Mouse (Mus musculus) mouse embryonic stem cell (cell line): ENCODE measurements around the gene Zfp652.

Source experiments
- in situ Hi-C, 2 experiments: fragments of 300-500 bp; cut with MboI; formaldehyde crosslinking; loops; 1 replicate in 1 of 2; 3 replicates in 1 of 2; pipeline ENCODE4 v1.14.3; 2019 to 2020; ENCODE audit warnings: low sequenced_read_pairs in 2 of 2, low pct_unique_long_range_greater_than_20kb in 1 of 2, mixed read lengths in 1 of 2; ENCODE audit not compliant: unreplicated experiment in 1 of 2

Zfp652 gene

DNA sequence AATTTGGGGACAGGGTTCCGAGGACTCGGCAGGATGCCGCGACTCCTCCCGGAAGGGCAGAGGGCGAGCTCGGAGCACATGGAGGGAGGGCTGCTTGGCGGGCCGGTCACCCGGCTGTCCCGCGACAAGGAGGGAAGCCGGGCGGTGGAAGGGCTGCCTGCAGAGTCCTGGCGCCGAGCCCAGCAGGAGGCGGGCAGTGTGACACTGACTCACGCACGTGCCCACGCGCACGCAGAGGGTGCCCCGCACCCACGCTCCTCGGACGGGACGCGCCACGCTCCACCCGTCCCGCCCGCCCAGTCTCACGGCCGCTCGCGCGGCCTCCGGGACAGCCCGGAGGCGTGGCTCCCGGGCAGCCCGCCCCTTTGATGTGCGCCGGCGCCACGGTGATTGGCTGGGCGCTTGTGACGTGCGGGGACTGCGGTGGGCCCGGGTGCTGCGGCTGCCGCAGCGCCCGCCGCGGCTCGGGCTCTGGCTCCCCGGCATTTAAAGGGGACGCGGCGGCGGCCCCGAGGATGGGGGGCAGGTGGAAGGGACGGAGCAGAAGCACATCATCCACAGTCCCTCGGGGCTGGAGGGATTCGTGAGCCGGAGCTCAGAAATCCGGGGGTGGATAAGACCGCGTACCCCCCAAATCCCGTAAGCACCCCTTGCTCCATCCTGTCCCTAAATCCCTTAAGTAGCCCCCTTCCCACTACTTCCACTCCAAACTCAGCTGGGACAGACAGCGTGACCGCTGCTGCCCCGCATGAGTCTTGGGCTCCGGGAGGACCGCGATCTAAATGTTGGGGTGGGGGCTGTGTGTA is 111.8 kb downstream of the Zfp652 start, which contains the start of gene Phospho1:
TSS of gene Phospho1 (plus strand) at position 429 of the 806 bp plus-strand sequence.
- in situ Hi-C loops: no loop called here

DNA sequence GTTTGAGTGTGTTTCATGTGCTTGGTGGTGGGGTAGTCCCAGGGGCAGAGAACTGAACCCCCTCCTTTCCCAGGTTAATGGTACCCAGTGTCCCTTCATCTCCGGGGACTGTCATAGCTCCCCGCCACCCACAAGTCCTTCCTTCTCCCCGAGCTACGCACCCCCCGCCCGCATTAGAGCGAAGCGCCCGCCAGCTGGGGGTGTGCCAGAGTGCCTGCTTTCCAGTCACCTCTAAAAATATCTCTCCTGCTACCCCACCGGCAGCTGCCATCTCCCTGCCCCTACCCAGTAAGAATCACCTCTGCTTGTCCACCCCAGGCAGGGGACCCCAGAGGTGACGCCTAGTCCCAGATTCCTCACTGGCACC is 112.4 kb downstream of the Zfp652 start:
- in situ Hi-C loops: no loop called here

DNA sequence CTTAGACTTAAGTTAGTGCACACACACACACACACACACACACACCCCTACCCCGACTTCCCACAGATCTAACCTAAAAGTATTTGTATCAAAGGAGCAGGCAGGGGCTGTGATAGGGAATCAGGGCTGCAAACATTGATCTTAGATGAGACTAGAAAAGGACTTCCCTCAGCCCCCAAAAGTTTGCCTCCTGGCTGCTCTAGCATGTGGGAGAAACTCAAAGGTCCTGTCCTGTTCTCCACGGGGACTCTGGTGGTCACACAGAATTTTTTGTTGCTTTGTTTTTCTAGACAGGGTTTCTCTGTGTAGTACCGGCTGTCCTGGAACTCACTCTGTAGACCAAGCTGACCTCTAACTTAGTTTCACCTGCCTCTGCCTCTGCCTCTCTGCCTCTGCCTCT is 113.2 kb downstream of the Zfp652 start:
- in situ Hi-C loops: no loop called here

DNA sequence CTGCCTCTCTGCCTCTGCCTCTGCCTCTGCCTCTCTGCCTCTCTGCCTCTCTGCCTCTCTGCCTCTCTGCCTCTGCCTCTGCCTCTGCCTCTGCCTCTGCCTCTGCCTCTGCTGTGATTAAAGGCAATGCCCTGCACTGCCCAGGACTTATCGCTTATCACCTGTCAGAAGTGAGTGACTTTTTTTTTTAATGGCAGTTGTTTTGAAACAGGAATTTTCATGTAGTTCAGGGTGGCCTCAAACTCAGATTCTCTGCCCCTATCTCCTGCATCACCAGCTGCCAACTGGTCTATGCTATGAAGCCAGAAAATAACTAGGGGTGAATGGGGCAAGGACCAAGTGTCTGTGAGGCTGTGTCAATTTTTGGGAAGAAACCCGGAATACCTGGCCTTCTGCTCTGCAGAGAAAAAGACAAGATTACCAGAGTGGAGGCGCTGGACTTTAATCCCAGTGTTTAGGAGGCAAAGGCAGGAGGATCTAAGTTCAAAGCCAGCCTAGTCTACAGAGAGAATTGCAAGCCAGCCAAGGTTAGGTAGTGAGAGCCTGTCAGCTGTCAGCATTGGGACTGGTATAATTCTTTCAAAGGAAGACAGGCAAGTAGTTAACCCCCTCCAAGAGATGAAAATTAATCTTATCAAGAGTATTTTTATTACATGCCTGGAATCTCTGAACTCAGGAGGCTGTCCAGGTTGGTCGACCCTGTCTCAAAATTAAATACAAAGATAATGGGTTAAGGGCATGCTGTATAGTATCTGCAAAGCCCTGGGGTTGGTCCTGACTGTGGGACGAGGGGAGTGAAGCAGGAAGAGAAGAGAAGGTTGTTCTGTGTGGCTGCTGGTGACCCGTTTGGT is 114.1 kb downstream of the Zfp652 start:
- in situ Hi-C loops: no loop called here

DNA sequence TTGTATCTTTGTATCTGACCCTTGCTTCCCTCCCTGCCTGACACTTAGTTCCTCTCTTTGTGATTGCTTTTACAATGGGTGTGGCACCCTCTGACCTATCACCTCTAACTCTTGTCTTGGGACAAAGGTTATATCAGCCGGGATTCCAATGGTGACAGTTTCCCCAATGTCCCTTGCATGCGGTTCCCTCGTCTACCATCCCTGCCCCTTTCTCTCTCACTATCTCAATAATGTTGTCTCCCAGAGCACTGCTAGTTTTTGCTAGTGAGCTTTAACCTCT is 114.6 kb downstream of the Zfp652 start:
- in situ Hi-C loops: no loop called here

DNA sequence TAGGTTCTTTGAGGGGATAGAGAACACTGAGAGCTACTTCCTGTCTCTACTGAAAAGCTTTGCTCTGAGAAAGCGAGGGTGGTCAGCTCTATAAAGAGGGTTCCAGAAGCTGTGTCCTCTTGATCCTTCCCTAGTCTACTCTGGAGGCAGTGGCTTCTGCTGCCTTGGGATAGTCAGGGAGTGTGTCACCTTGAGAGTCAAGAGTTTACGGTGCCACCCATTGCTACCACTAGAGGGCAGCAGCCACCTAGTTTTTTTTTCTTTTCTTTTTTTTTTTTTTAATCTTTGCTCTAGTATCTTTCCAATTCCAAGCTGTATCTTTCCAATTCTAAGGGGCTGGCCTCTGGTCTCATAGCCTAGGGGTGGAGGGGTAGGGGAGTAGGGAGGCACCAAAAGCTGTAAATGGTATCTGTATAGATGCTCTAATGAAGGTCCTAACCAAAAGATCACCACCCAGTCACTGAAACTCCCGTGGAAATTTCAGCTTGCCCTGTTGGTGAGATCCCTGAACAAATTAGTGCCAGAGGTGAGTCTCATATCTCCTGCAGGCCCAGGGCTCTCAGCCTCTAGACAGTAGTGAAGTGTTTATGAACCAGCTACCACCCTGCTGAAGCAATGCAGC is 115.1 kb downstream of the Zfp652 start:
- in situ Hi-C loops: no loop called here

DNA sequence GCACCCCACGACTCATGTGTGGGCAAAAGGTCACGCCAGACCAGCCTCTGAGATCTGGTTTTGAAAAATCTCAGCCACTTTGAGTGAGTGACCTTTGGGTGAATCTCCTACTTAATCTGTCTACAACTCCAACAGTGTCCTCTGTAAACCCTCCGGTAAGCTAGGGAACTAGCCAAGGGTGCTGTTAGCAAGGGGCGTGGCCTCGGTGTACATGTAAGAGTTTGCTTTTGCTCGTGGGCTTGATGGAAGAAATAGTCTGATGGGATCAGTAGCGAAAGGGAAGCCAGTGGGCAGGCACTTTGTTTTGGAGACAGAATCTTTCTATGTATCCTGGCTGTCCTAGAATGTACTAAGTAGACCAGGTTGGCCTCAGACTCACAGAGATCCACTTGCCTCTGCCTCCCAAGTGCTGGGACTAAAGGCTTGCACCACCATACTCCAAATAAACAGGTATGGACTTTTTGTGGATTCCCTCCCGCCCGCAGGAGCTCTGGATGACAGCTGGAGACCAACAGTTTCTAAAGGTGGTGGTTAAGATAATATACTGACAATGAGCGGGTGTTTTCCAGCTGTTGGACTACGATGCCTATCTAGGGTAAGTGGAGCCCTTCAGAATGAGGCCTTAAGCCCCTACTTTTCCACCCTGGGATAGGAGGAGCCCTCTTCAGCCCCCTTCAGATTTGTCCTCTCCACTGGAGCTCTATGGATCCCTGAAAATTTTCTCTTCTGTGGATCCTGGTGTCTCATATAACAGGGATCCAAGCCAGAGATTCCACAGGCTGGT is 115.9 kb downstream of the Zfp652 start:
- in situ Hi-C loops: no loop called here

DNA sequence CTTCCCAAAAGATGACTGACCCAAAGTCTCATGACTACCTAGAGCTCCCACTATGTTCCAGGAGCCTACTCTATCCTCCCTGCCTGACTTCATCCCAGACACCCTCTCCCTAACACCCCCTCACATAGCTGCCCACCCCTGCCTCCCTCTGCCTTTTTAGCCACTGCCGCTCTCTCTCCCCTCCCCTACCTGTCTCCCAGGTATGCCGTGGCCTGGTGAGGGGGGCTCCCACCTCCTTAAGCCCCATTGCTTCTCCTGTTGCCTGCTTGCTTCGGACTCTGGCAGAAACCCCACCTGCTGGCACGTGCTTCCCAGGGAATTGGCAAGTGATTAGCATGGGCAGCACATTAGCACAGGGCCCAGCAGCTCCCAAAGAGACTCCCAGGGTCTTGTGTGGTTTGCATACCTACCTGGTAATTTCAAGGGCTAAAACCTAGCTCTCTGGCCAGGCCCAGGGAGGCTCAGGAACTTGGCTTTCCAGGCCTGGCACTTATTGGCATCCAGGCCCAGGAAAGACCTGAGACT is 117.1 kb downstream of the Zfp652 start:
- in situ Hi-C loops: no loop called here

DNA sequence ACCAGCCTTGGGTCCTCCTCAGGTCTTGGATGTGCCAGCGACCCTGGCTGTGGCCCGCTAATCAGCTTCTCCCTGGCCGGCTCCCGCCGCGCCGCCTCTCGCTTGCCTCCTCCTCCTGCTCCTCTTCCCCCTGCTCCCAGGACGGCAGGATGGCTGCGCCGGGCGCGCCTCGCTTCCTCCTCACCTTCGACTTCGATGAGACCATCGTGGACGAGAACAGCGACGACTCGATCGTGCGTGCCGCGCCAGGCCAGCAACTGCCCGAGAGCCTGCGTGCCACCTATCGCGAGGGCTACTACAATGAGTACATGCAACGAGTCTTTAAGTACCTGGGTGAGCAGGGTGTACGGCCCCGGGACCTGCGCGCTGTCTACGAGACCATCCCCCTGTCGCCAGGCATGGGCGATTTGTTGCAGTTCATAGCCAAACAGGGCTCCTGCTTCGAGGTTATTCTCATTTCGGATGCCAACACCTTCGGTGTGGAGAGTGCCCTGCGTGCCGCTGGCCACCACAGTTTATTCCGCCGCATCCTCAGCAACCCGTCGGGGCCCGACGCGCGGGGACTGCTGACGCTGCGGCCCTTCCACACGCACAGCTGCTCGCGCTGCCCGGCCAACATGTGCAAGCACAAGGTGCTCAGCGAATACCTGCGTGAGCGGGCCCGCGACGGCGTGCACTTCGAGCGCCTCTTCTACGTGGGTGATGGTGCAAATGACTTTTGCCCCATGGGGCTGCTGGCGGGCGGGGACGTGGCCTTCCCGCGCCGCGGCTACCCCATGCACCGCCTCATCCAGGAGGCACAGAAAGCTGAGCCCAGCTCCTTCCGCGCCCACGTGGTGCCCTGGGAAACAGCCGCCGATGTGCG is 118.2 kb downstream of the Zfp652 start:
- in situ Hi-C loops: no loop called here

DNA sequence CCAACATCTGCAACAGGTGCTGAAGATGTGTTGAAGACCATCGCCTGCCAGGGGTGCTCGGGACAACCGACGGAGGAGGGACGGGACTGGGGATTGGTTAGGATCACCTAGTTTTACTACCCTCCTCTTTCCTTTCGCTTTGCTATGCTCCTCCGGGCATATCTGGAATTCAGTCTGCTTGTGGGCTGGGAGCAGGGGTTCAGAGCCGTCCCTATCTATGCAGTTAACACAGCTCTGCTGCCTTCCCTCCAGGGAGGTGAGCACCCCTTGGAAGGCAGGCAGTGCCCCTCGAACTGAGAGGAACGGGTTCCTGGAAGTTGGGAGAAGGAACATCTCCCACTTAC is 118.8 kb downstream of the Zfp652 start:
- in situ Hi-C loops: no loop called here

DNA sequence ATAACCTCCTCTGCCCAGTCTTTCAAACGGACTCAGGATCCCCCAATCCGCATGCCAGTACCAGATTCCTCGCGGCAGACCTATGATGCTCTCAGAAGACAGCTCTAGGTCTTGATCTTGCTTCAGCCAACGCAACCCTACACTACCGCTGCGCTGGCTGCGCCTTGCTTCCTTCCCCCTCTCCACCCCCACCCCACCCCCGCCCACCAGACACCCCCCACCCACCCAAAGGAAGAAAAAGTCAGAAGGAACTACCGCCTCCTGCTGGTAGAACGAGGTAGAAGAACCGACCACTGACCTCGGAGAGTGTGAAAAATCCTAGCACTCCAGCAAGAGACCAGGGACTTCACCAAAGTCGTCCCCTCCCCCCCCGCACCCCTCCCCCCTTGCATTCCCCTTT is 119.2 kb downstream of the Zfp652 start:
- in situ Hi-C loops: no loop called here

DNA sequence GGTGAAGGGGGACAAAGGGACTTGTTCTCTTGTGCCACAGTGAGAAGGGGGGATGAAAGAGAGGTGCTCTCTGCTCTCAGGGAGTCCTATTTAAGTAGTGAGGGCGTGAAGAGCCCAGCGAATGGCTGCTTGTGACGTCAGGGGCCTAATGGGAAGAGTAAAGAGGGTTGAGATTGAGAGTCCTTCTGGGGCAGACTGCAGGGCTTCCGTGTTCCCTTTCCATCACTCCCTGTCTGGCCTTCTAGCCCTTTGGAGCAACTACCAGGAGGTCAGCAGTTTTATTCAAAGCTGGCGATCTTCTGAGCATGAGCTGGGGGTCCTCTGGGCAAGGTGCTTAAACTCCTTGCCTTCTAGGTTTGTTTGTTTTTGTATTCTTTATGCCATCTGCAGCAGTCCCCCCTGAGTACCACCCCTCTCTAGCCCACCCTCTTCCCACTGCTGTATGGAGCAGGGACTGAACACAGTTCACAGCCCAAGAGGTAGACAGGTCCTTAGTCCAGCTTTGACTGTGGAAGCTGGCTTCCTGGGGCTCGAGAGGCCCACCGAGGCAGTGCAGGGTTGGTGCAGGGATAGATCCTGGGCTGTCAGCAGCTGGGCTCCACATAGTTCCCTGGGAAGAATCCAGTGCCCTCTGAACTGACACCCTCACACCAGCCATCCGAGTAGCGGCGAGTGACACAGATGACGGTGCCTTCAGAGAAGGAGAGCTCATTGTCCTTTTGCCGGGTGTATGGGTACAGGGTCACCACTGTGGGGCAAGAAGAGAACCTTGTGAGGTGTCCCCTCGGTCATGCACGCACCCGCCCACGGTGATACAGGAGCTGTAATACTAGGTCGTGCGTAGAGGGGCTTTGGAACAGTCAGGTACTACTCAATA is 119.9 kb downstream of the Zfp652 start:
- in situ Hi-C loops: no loop called here

DNA sequence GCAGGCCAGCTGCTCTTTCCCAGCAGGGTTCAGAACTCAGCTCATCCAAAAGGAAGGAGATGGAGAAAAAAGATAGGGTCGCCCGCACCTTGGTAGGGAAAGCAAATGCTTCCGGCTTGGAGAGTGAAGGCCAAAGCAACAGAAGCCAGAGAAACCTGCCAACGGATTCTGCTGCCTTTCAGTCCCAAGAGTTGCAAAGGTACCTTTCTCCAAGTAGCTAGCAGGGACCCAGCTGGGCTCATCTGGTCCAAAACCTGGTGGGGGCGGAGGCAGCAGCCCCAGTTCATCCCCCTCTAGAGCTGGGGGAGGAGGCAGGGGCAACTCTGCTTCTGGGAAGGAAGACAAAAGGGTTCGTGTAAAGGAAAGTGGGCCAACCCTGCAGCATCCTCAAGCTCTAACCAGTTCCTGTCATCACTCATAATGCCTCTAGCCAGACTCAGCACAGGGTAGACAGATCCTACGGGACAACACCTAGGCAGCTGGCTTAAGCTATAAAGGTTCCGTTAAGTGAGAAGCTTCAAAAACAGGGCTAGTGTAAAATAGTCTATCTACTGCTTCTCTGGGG is 120.6 kb downstream of the Zfp652 start:
- in situ Hi-C loops: no loop called here

DNA sequence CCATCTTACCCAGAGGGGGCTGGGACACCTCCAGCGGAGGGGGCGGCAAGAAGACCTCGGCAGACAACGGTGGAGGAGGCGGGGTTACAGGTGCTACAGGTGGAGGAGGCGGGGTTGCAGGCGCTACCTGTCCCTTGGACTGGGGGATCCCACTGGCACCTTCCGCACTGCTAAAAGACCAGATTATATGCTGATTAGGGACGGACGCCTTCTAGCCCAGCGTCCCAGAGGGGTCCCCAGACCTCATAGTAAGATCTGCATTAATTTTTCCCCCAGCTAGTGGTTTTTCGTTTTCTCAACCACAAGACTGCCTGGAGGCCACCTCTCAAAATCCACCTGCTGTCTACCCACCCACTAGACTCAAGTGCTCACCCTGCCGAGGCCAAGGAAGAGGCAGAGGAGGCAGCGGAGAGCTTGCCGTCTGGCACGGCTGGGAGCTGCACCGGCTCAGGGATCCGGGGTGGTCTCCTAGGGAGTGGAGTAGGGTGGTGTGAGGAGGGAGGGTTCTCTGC is 121.2 kb downstream of the Zfp652 start:
- in situ Hi-C loops: no loop called here

DNA sequence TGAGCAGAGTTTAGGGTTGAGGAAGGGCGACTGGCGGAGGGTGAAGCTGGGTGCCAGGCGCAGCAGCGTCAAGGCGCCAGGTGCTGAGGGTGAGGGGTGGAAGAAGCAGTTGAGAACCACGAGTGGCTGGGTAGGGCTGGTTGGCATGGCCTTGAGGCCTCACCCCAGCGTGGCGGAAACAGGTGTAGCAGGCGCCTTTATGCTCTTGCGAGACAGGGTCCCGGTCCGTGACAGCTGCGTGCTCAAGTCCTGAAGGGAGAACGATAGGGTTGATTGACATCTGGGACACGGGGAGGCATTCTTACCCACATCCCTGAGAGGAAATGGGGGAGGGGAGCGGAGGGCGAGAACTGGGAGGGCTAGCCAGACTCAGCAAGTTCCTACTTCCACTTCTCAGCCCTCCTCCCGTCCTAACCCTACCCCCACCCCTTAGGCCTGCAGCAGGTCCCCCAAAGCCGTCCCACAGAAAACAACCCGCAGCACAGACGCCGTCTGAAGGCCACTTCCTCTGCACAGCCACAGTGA is 121.7 kb downstream of the Zfp652 start:
- in situ Hi-C loops: no loop called here
